Mouse (Mus musculus) kidney, postnatal 14 days (tissue): Measurements from ENCODE around the gene Itgb6.

Experiments
- DNase-seq: peaks from one replicate; pipeline ENCODE4 v3.0.0; 2022; ENCODE audit warnings: mixed read lengths

Itgb6 gene

DNA sequence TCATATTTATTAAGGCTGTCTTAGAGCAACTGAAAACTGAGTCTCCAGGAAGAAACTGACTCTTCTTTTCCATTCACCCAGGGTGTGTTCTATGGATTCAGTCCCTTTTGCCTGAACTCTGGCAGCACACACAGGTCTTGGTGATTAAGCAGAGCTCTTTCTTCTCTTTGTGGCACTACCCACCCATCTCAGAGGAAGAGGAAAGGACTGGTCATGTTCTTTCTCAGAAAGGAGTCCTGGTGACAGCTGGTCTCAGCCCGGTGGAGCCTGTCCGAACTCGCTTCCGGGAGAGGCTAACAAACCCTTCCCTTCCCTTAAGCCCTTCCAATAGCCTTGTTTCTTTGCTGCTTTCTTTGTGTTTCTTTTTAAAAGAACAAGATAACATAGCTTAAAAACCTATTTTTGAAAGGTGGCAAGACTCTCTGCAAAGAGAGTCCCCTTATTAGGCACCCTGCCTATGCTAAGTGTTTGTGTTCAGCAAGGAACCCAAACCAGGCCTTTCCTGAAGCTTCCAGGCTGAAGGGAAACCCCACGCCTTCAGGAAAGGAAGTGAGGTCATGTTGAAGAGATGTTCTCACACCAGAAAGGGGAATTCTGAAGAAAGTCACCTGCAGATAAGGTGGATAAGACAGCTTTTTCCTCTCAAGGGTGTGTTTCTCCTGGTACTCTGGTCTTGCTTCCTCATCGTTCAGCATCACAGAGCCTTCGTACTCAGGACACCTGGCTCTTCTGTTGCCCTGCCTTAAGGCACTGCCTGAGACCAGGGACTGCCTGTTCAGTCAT, 11.2 kb downstream of the Itgb6 start:
- DNase-seq: no peak

GRCm38 (mm10) chr2:60710317-60710716, 12.1 kb downstream of the Itgb6 start:
- no peak for DNase-seq

DNA sequence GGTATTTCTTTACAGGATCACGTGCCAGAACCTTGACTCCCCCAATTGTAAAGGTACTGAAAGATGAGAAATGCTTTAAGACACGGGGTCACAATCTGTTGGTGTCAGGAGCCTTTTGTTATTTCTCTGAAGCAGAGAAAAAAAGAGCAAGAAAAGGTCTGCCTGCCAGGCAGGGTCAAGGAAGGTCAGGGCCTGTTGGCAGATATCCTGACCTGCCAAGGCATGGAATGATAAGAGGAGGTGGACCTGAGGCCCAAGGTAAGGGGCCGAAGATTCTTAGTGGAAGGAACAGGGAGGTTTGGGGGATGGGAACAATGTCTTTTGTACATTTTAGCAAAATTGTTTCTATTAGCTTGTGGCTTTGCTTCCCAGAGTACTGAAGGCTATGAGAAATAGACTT, 13.8 kb downstream of the Itgb6 start:
- DNase-seq: no peak

DNA sequence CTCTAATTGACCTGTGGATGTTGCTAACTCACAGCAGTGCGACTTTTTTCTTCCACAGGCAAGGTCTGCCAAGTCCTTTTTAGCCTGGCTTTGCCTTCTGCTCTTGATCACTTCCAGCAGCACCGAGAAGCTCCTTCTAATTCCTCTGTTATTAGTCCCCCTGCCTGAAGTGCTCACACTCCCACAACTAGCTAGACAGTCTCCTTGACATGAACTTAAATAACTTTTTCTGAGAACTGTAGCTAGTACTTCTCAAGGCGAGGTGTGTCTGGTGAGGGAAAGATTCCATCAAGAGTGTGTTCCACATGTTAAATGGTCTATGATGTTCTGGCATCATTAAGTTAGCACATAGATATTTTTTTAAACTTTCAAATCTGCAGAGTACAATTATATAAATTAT, 15.6 kb downstream of the Itgb6 start:
- no peak for DNase-seq

DNA sequence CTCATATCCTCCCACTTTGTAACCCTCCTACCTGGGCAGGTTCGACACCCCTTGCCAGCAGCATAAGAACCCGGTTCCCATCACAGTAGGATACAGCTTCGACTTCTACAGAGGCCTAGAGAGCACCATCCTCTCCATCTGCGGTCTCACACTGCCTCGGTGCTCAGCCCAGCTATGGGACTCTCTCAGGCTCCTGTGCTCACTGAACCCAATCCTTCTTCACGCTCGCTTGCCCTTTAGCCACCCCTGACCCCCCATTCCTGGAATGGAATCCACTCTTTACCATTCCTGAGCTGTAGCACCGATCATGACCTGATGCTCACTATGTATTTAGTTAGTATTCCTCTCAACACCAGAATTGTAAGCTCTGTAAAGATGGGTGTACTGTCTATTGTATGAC, 17.0 kb downstream of the Itgb6 start:
- peak; percentile 62 for DNase-seq

- DNase-seq: peak; percentile 85
Observed at GRCm38 (mm10) chr2:60703315-60703714, 19.1 kb downstream of the Itgb6 start.

DNA sequence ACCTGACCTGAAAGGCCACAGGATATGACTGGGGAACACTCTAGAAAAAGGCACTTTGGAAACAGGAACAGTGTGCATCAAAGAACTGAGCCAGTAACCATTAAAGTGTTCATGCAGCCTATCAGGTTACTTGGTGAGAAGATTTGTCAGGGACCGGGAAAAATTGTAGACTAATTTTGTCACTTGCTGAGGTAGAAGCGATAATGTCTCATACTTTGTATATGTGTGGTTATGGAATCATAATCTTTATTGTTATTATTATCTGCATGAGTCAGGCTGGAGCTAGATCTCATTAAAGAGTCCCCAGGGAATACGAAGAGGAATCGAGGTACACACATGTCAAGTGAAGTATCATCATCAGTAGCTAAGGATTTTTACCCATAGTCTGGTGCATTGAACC, 21.5 kb downstream of the Itgb6 start:
- no peak for DNase-seq

- DNase-seq: no peak
Observed at GRCm38 (mm10) chr2:60700013-60700412, 22.4 kb downstream of the Itgb6 start.

DNA sequence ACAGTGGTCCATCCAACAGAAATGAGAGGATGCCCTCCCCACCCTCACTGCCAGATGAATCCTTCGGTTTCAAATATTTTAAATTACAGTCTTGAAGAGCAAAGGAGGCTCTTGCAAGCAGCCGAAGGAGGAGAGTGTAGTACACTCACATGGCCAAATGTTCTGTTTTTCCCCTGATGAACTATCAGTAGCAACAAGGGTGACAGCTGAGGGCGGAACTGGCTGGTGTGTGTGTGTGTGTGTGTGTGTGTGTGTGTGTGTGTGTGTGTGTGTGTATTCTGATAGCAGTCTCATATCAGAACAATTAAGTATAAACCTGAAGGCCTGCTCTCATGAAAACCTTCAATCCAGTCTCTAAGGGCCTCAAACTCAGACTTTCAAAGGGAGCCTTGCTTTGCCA, 22.9 kb downstream of the Itgb6 start:
- no peak for DNase-seq

- peak; percentile 82 for DNase-seq
Observed at GRCm38 (mm10) chr2:60698155-60698554, 24.3 kb downstream of the Itgb6 start.

DNA sequence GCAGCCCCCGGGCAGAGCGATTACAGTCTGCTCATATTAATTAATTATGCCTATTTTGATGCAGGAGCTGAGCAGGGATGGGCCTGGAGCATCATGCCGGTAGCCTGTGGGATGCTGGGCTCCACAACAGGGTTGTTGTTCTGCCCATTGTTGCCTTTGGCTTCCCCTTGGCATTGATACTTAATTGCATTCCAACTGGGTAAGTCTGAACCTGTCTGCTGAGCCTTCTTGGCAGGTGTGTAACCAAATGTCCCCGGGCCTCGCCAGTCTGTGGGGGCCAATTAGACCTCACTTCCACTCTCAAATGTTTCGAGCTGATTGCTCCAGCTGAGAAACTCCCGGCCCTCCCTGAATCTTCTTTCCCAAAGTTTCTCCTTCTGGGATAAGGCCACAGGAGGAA, 24.9 kb downstream of the Itgb6 start:
- DNase-seq: peak; percentile 55

- no peak for DNase-seq
Observed at GRCm38 (mm10) chr2:60696559-60696958, 25.9 kb downstream of the Itgb6 start.

- no peak for DNase-seq
Observed at GRCm38 (mm10) chr2:60695706-60696105, 26.7 kb downstream of the Itgb6 start.

DNA sequence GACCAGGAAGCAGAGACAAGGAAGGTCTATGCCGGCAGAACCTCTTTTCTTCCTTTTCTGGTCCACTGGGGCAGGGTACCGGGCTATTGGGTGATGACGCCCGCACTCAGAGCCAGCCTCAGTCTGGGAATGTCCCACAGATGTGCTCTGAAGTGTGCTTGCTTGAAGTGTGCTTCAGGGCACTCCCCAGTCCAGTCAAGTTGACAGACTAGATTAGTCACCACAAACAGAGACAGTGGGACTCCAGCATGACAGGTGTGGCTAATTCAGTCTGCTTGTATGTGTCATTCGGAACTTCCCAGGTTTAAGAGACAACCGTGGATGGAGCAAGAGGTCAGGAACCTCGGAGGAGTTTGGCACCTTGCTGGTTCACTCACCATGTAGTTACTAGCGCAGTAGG, 27.9 kb downstream of the Itgb6 start:
- no peak for DNase-seq

- peak; percentile 68 for DNase-seq
Observed at GRCm38 (mm10) chr2:60692239-60692638, 30.2 kb downstream of the Itgb6 start.

DNA sequence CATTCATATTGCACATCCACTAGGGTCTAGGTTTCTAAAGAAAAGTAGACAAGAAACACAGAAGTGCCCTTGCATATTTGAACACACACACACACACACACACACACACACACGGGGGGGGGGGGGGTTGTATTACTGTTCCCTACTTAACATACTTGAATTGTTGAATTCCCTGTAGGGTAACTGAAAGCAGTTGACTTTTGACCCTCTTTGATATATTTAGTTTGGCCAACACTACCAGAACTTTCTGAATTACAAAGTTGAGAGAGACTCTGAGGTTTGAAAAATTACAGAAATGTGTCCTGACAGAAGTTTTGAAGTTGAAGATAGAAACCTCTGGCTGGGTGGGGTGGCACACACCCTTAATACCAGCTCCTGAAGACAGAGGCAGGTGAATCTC, 32.2 kb downstream of the Itgb6 start:
- no peak for DNase-seq

DNA sequence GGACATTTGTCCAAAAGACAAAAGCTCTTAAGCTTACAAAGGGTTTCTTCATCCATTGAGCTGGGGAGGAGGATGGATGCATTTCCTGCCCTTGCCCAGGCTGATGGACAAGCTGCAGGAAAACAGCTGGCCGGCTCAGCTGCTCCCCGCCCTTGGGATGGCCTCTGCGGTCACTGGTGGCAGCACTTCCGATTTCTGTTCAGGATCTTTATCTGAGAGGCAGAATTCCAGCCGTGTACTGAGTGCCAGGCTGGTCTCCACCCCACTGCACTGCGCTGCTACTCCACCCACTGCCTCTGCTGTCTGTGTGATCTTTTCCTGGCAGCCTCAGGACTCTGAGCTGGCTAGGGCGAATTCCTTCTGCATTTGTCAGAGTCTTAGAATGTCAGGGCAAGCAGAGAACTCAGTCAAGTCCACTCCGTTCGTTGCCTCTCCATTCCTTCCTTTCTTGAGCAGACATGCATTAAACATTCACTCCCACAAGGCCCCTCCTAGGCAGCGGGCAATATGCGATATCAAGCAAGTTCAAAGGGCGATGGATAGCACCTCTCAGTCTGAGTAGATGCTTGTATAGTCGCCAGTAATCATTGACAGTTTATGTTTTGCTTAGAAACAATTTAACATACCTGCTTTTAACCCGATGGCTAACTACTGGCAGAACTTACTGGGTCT, 33.4 kb downstream of the Itgb6 start:
- peak; percentile 84 for DNase-seq

GRCm38 (mm10) chr2:60688150-60688549, 34.3 kb downstream of the Itgb6 start:
- DNase-seq: no peak

DNA sequence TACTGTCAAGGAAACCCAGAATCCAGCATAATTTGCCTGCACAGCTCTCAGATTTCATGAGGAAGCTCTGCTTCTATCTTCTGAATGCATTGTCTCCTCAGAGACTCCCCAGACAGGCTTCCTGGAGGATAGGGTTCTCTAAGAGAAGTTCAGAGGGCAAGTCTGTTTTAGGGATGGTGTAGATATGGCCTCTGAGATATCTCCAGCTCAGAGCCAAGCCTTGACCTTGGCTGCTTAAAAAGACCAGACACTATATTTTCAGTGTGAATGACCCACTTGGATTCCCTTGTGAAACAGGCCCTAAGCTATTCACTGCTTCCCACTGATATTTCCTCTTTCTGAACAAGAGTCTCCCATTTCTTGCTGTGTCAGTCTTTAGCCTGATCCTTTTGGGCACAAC, 36.5 kb downstream of the Itgb6 start:
- DNase-seq: no peak

DNA sequence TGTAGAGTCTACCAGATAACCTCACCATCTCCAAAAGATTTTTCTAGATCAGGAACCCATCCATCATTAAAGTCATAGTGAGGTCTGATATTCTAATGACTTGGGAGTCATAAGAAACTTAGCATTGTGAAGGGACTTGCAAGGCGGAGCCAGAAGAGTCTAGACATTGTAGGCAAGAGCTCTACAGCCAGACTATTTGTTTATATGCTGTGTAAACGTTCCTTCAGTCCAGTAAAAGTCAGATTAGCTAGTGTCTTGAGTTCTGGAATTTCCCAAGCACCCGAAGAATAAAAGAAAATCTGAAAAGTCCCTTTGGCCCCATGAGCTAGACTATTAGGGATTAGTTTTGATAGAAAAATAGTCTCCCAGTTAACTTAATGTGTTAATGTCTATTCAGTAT, 38.3 kb downstream of the Itgb6 start:
- no peak for DNase-seq

DNA sequence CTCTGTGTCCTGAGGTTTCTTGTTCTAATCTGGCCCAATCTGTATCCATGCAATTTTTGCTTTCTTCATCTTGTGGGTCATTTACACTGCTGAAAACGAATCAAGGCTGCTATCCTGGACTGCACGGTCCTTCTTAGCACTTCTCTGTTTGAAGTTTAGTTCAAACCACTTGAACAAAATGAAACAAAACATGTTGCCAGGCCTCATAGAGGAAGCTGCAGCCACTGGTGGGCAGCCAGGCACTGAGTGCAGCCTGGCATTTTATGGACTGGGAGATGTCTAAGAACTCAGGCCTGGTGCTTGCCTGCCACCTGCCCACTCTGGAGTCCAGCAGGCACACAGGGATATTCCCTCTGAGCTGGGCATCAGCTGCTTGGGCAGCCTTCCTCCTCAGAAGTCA, 39.9 kb downstream of the Itgb6 start:
- no peak for DNase-seq

DNA sequence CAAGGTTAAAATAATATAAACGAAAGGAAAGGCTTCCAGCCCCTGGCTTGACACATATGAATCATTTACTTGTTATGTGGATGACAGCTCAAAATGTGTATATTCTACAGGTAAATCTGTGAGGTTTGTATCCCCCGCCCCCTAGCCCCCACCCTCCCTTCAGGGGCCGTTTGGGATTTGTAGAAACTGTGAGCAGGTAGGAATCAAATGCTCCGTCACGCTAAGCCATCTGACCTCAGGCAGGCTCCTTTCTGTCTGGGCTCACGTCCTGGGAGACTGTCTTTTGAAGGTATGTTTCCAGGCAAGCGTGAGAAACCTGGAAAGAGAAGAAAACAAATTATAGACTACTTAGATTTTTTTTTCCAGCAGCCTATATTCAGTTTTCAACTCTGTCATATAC, 48.0 kb downstream of the Itgb6 start:
- no peak for DNase-seq

- DNase-seq: no peak
Observed at GRCm38 (mm10) chr2:60672973-60673954, 49.2 kb downstream of the Itgb6 start.
